10 mouse cellular contexts compared by ENCODE assay signal in the genomic region with DNA sequence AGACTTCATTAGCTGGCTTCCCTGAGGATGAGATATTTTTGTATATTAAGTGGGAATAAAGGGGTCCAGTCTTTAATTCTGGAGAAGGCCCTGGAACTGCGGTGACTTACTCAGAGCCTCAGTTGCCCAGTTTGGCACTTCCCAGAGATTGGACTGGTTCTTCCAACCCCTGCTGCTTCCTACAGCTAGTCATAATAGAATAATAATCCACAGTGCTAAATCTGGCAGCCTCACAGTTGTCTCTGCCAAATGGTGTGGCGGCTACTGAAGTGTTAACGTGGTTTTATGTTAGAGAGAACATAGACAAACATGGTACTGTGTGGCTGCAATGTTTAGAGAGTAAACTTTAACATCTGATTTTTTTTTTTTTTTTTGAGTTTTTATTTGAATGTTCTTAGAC. TPM values are rescaled to one million over a fixed set of nuclear protein-coding genes. Genes with fewer than 3 reads are reported as not detected.
DNase-seq lines count a peak whose midpoint lies in the region; ATAC-seq and TF ChIP-seq lines count a peak whose summit lies in the region.
"Had no signal": no experiment of that assay in that cellular context is flagged by ENCODE, and none has a peak within 500 bp of the region (broad histone marks: within the 10 kb centered on the region; RNA-seq: fewer than 3 reads in every experiment).

No protein-coding gene starts in this region.

- no peak overlapping the region for H3K27ac ChIP-seq in heart, embryonic 11.5 days (ENCODE audit: low read depth, low read length)
- no peak overlapping the region for H3K27ac ChIP-seq in bone marrow macrophage, adult 2 months (ENCODE audit: insufficient read depth, low read depth, low read length)
- no peak overlapping the region for H3K27ac ChIP-seq in forebrain, postnatal 0 days (ENCODE audit: low read depth, low read length)
- peak overlapping the region; percentile 91 for H3K27ac ChIP-seq in liver, embryonic 15.5 days (replicated peaks)

- H3K4me1 ChIP-seq in heart, embryonic 11.5 days (ENCODE audit: control insufficient read depth, insufficient read depth, low read length), result peaks cover 11% of the 10 kb centered on the region
- peaks cover 17% of the 10 kb centered on the region for H3K4me1 ChIP-seq in bone marrow macrophage, adult 2 months (ENCODE audit: control insufficient read depth, insufficient read depth, low read length)
- H3K4me1 ChIP-seq in forebrain, postnatal 0 days (ENCODE audit: insufficient read depth), result peaks cover 16% of the 10 kb centered on the region
- peaks cover 43% of the 10 kb centered on the region for H3K4me1 ChIP-seq in liver, embryonic 15.5 days (replicated peaks)

- peak overlapping the region; percentile 93; the same call in 1 of the 2 replicates for H3K4me3 ChIP-seq in heart, embryonic 11.5 days (ENCODE audit: low read depth, low read length)
- H3K4me3 ChIP-seq in bone marrow macrophage, adult 2 months (ENCODE audit: insufficient read depth, low read length), result peak overlapping the region; percentile 97; the same call in 1 of the 2 replicates
- H3K4me3 ChIP-seq in forebrain, postnatal 0 days (ENCODE audit: low read depth, low read length), result no peak overlapping the region; the same call in 1 of the 2 replicates
- peak overlapping the region; percentile 93 for H3K4me3 ChIP-seq in liver, embryonic 15.5 days (replicated peaks)

- H3K36me3 ChIP-seq in heart, embryonic 11.5 days (ENCODE audit: control insufficient read depth, insufficient read depth, low read length), result peaks cover 33% of the 10 kb centered on the region
- peaks cover 38% of the 10 kb centered on the region for H3K36me3 ChIP-seq in forebrain, postnatal 0 days (ENCODE audit: insufficient read depth)
- H3K36me3 ChIP-seq in liver, embryonic 15.5 days (replicated peaks), result peaks cover 51% of the 10 kb centered on the region

- TF ChIP-seq CTCF in bone marrow macrophage, adult 2 months (IDR thresholded peaks at IDR 0.05; ENCODE audit: low read depth, low read length), result no peak
- TF ChIP-seq CTCF in forebrain, postnatal 0 days (IDR thresholded peaks at IDR 0.05; ENCODE audit: low read depth), result no peak

- no peak for ATAC-seq in heart, embryonic 11.5 days (replicated peaks; ENCODE audit: insufficient number of reproducible peaks, low FRiP score, low TSS enrichment)
- no peak for ATAC-seq in forebrain, postnatal 0 days
- no peak for ATAC-seq in liver, embryonic 15.5 days (ENCODE audit: insufficient read depth)

- H3K9ac ChIP-seq in heart, embryonic 11.5 days (ENCODE audit: low read depth, low read length), result peak overlapping the region; percentile 95
- H3K9ac ChIP-seq in forebrain, postnatal 0 days, result no peak overlapping the region; the same call in 1 of the 2 replicates
- peak overlapping the region; percentile 96 for H3K9ac ChIP-seq in liver, embryonic 15.5 days

- H3K9me3 ChIP-seq in heart, embryonic 11.5 days (replicated peaks; ENCODE audit: control insufficient read depth, low read length), result no peaks in the 10 kb centered on the region
- H3K9me3 ChIP-seq in forebrain, postnatal 0 days (ENCODE audit: low read length), result no peaks in the 10 kb centered on the region
- H3K9me3 ChIP-seq in liver, embryonic 15.5 days (replicated peaks), result no peaks in the 10 kb centered on the region

- no peaks in the 10 kb centered on the region for H3K27me3 ChIP-seq in heart, embryonic 11.5 days (ENCODE audit: control insufficient read depth, insufficient read depth, low read length)
- no peaks in the 10 kb centered on the region for H3K27me3 ChIP-seq in forebrain, postnatal 0 days (ENCODE audit: insufficient read depth, low read length)
- H3K27me3 ChIP-seq in liver, embryonic 15.5 days, result no peaks in the 10 kb centered on the region

- WGBS in heart, embryonic 11.5 days (ENCODE audit: insufficient replicate concordance), result 94% methylated on average over 3 of the region's 3 CpGs
- WGBS in forebrain, postnatal 0 days, result 50% methylated on average over 3 of the region's 3 CpGs
- 89% methylated on average over 3 of the region's 3 CpGs for WGBS in liver, embryonic 15.5 days (ENCODE audit: insufficient replicate concordance)

- peak overlapping the region; percentile 78 for H3K4me2 ChIP-seq in heart, embryonic 11.5 days
- peak overlapping the region; percentile 78; the same call in 1 of the 2 replicates for H3K4me2 ChIP-seq in forebrain, postnatal 0 days (ENCODE audit: low read depth)
- peak overlapping the region; percentile 75 for H3K4me2 ChIP-seq in liver, embryonic 15.5 days

- TF ChIP-seq POLR2A in bone marrow macrophage, adult 2 months (IDR thresholded peaks at IDR 0.05; ENCODE audit: borderline replicate concordance, low read depth, low read length), result no peak

- no peak for DNase-seq in heart, adult 9 months (ENCODE audit: low spot score in 2 of 2)
- no peak for DNase-seq in forebrain, postnatal 0 days
- DNase-seq in layer of hippocampus, adult 18-20 months (ENCODE audit: low spot score in 2 of 2), result no peak
- DNase-seq in layer of hippocampus, adult 8-10 months (ENCODE audit: low spot score in 2 of 2), result no peak
- no peak for DNase-seq in kidney, postnatal 4 days
- DNase-seq: adrenal gland, adult 8-10 months; thymus, adult 2 months had no signal

RNA-seq across cellular contexts. Expression of a gene that starts 1.6 kb away (rescaled TPM):
- polyA plus RNA-seq in heart, embryonic 11.5 days (2014; fragmentation: Nextera tagmentation; extraction: Ambion mirVana), result 463 and 480 TPM in 2 replicates
- 274 and 288 TPM in 2 replicates for polyA plus RNA-seq in bone marrow macrophage, adult 2 months (2012; ENCODE audit: insufficient read depth, insufficient read length, missing spikeins)
- total RNA-seq in forebrain, postnatal 0 days (2014; rRNA removed), result 297 and 350 TPM in 2 replicates
- 350 and 413 TPM in 2 replicates for polyA plus RNA-seq in forebrain, postnatal 0 days (2015; fragmentation: Nextera tagmentation; extraction: Ambion mirVana)
- 384 and 391 TPM in 2 replicates for polyA plus RNA-seq in liver, embryonic 15.5 days (2015; fragmentation: Nextera tagmentation; extraction: Ambion mirVana)
- total RNA-seq in layer of hippocampus, adult 18-20 months (2021), result 100 to 1,000 TPM; 195 to 196 TPM
- total RNA-seq in layer of hippocampus, adult 8-10 months (2022), result 100 to 1,000 TPM; 174 to 209 (median 191) TPM

RNA-seq across cellular contexts. Expression of a gene that starts 7.9 kb away (rescaled TPM):
- 2.1 and 2.9 TPM in 2 replicates for polyA plus RNA-seq in heart, embryonic 11.5 days (2014; fragmentation: Nextera tagmentation; extraction: Ambion mirVana)
- polyA plus RNA-seq in bone marrow macrophage, adult 2 months (2012; ENCODE audit: insufficient read depth, insufficient read length, missing spikeins), result 0.28 and 0.32 TPM in 2 replicates
- 4.0 and 5.8 TPM in 2 replicates for total RNA-seq in forebrain, postnatal 0 days (2014; rRNA removed)
- polyA plus RNA-seq in forebrain, postnatal 0 days (2015; fragmentation: Nextera tagmentation; extraction: Ambion mirVana), result 7.3 and 7.5 TPM in 2 replicates
- 34.9 and 36.4 TPM in 2 replicates for polyA plus RNA-seq in liver, embryonic 15.5 days (2015; fragmentation: Nextera tagmentation; extraction: Ambion mirVana)
- 1 to 10 TPM; 5.9 to 6.1 TPM for total RNA-seq in layer of hippocampus, adult 18-20 months (2021)
- 1 to 10 TPM; 5.0 to 8.6 (median 7.5) TPM for total RNA-seq in layer of hippocampus, adult 8-10 months (2022)
